Mouse (Mus musculus) CH12.LX (cell line): ENCODE measurements at regions not wholly inside any gene's neighbourhood (a gene's known extent, or its start where the extent isn't known, plus 50 kb on each side); places are given as distances from the start of the nearest gene placed in this dataset.

Source experiments
- DNase-seq: peaks from one replicate; pipeline ENCODE4 v3.0.0-alpha.2; 2013; ENCODE audit errors: extremely low read depth
- H3K27ac ChIP-seq: 2 replicates; pipeline ENCODE4 v1.5.1; 2012; ENCODE audit warnings: low read depth, mild to moderate bottlenecking, control low read depth, moderate library complexity; ENCODE audit not compliant: insufficient read depth
- H3K27me3 ChIP-seq: replicated peaks from 2 replicates; pipeline ENCODE3; 2012; ENCODE audit warnings: inconsistent platforms
- H3K36me3 ChIP-seq, 2 experiments: replicated peaks in 1 of 2; 2 replicates each; pipeline versions ENCODE3 to v1.6.1; 2012; ENCODE audit warnings: inconsistent platforms in 1 of 2, low read length in 1 of 2, mild to moderate bottlenecking in 1 of 2, mixed read lengths in 1 of 2, moderate library complexity in 1 of 2; ENCODE audit not compliant: control insufficient read depth in 1 of 2, insufficient read depth in 1 of 2
- H3K4me1 ChIP-seq, 2 experiments: 2 replicates each; pipeline ENCODE4 v1.6.1; 2012; ENCODE audit warnings: inconsistent platforms in 1 of 2, moderate library complexity in 1 of 2; ENCODE audit not compliant: insufficient read depth in 2 of 2, control insufficient read depth in 1 of 2
- H3K4me2 ChIP-seq: 2 replicates; pipeline ENCODE4 v1.6.1; 2012; ENCODE audit warnings: low read depth, mild to moderate bottlenecking, control low read depth; ENCODE audit not compliant: poor library complexity, insufficient read depth, severe bottlenecking
- H3K4me3 ChIP-seq, 3 experiments: fragments of 150-350 bp in 1 of 3; sonication (generic) in 1 of 3; replicated peaks in 1 of 3; 2 replicates each; pipeline versions ENCODE3 to v1.5.1; 2011 to 2012; ENCODE audit warnings: low read depth in 2 of 3, low read length in 2 of 3, mild to moderate bottlenecking in 2 of 3, moderate library complexity in 2 of 3, control low read depth in 1 of 3, improper control_type of control experiment in 1 of 3, inconsistent platforms in 1 of 3, mixed read lengths in 1 of 3; ENCODE audit not compliant: poor library complexity in 1 of 3
- H3K79me2 ChIP-seq: replicated peaks from 2 replicates; pipeline ENCODE4 v1.6.1; 2012; ENCODE audit warnings: mild to moderate bottlenecking, moderate library complexity; ENCODE audit not compliant: control insufficient read depth, poor library complexity, insufficient read depth, severe bottlenecking; ENCODE audit errors: extremely low read depth
- H3K9ac ChIP-seq: 2 replicates; pipeline ENCODE4 v1.6.1; 2012; ENCODE audit warnings: low read depth, mild to moderate bottlenecking, control low read depth, moderate library complexity; ENCODE audit not compliant: insufficient read depth
- H3K9me3 ChIP-seq: replicated peaks from 2 replicates; pipeline ENCODE3; 2012; ENCODE audit warnings: low read length, inconsistent platforms, mixed read lengths
- BHLHE40 ChIP-seq: IDR thresholded peaks from 2 replicates; pipeline ENCODE4 v1.6.1; 2011; ENCODE audit warnings: mild to moderate bottlenecking, low read depth, low read length, improper control_type of control experiment
- CHD1 ChIP-seq: IDR thresholded peaks from 2 replicates; pipeline ENCODE4 v1.6.1; 2012; ENCODE audit warnings: low read depth, low read length, improper control_type of control experiment, inconsistent platforms
- CHD2 ChIP-seq: IDR thresholded peaks from 2 replicates; pipeline ENCODE4 v1.6.1; 2011; ENCODE audit warnings: low read length, improper control_type of control experiment
- CTCF ChIP-seq, 2 experiments: IDR thresholded peaks in 1 of 2; conservative IDR thresholded peaks in 1 of 2; 2 replicates each; pipeline ENCODE4 v1.5.1; 2011 to 2012; ENCODE audit warnings: low read depth in 2 of 2, low read length in 2 of 2, improper control_type of control experiment in 1 of 2, inconsistent platforms in 1 of 2, mild to moderate bottlenecking in 1 of 2, moderate library complexity in 1 of 2
- E2F4 ChIP-seq: IDR thresholded peaks from 2 replicates; pipeline ENCODE4 v1.6.1; 2011; ENCODE audit warnings: low read depth, low read length, improper control_type of control experiment; ENCODE audit not compliant: insufficient replicate concordance
- ELF1 ChIP-seq: IDR thresholded peaks from 2 replicates; pipeline ENCODE4 v1.6.1; 2014; ENCODE audit warnings: low read depth, mild to moderate bottlenecking, inconsistent platforms, low read length, improper control_type of control experiment
- EP300 ChIP-seq: IDR thresholded peaks from 2 replicates; pipeline ENCODE4 v1.6.1; 2011; ENCODE audit warnings: low read length, improper control_type of control experiment
- ETS1 ChIP-seq: conservative IDR thresholded peaks from 2 replicates; pipeline ENCODE4 v1.6.1; 2012; ENCODE audit warnings: low read depth, mild to moderate bottlenecking, inconsistent platforms, low read length, improper control_type of control experiment, moderate library complexity
- GABPA ChIP-seq: IDR thresholded peaks from 2 replicates; pipeline ENCODE4 v1.6.1; 2012; ENCODE audit warnings: low read depth, low read length, improper control_type of control experiment, inconsistent platforms; ENCODE audit not compliant: insufficient replicate concordance
- HCFC1 ChIP-seq: IDR thresholded peaks from 2 replicates; pipeline ENCODE4 v1.6.1; 2012; ENCODE audit warnings: low read depth, mild to moderate bottlenecking, inconsistent platforms, low read length, improper control_type of control experiment
- IRF4 ChIP-seq: IDR thresholded peaks from 2 replicates; pipeline ENCODE4 v1.6.1; 2014; ENCODE audit warnings: low read depth, mild to moderate bottlenecking, inconsistent platforms, low read length, improper control_type of control experiment
- JUN ChIP-seq: IDR thresholded peaks from 2 replicates; pipeline ENCODE4 v1.6.1; 2011; ENCODE audit warnings: low read depth, mild to moderate bottlenecking, low read length, improper control_type of control experiment, moderate library complexity; ENCODE audit not compliant: insufficient read depth
- JUND ChIP-seq: conservative IDR thresholded peaks from 2 replicates; pipeline ENCODE4 v1.6.1; 2011; ENCODE audit warnings: low read depth, low read length, improper control_type of control experiment
- KAT2A ChIP-seq: IDR thresholded peaks from 2 replicates; pipeline ENCODE4 v1.6.1; 2012; ENCODE audit warnings: low read length, improper control_type of control experiment, inconsistent platforms; ENCODE audit not compliant: insufficient replicate concordance
- MAFK ChIP-seq: IDR thresholded peaks from 2 replicates; pipeline ENCODE4 v1.6.1; 2011; ENCODE audit warnings: low read length, improper control_type of control experiment; ENCODE audit not compliant: insufficient replicate concordance
- MAX ChIP-seq: IDR thresholded peaks from 2 replicates; pipeline ENCODE4 v1.6.1; 2011; ENCODE audit warnings: low read length, improper control_type of control experiment
- MAZ ChIP-seq: IDR thresholded peaks from 2 replicates; pipeline ENCODE4 v1.6.1; 2012; ENCODE audit warnings: low read depth, mild to moderate bottlenecking, inconsistent platforms, low read length, improper control_type of control experiment, moderate library complexity
- MEF2A ChIP-seq: IDR thresholded peaks from 2 replicates; pipeline ENCODE4 v1.6.1; 2014; ENCODE audit warnings: low read depth, mild to moderate bottlenecking, inconsistent platforms, low read length, improper control_type of control experiment, borderline replicate concordance
- MXI1 ChIP-seq: IDR thresholded peaks from 2 replicates; pipeline ENCODE4 v1.6.1; 2011; ENCODE audit warnings: mild to moderate bottlenecking, low read depth, low read length, improper control_type of control experiment
- MYC ChIP-seq: IDR thresholded peaks from 2 replicates; pipeline ENCODE4 v1.6.1; 2011; ENCODE audit warnings: low read depth, mild to moderate bottlenecking, improper control_type of control experiment, low read length
- NELFE ChIP-seq: IDR thresholded peaks from 2 replicates; pipeline ENCODE4 v1.6.1; 2011; ENCODE audit warnings: low read depth, low read length, improper control_type of control experiment
- NRF1 ChIP-seq: IDR thresholded peaks from 2 replicates; pipeline ENCODE4 v1.6.1; 2014; ENCODE audit warnings: low read depth, mild to moderate bottlenecking, inconsistent platforms, low read length, improper control_type of control experiment, moderate library complexity
- PAX5 ChIP-seq: IDR thresholded peaks from 2 replicates; pipeline ENCODE4 v1.6.1; 2012; ENCODE audit warnings: low read length, inconsistent platforms, mixed read lengths
- POLR2A ChIP-seq: IDR thresholded peaks from 2 replicates; pipeline ENCODE4 v1.6.1; 2011; ENCODE audit warnings: low read depth, mild to moderate bottlenecking, improper control_type of control experiment, low read length
- POLR2AphosphoS2 ChIP-seq: IDR thresholded peaks from 2 replicates; pipeline ENCODE4 v1.6.1; 2011; ENCODE audit warnings: low read depth, low read length, improper control_type of control experiment
- RAD21 ChIP-seq: IDR thresholded peaks from 2 replicates; pipeline ENCODE4 v1.6.1; 2011; ENCODE audit warnings: low read depth, mild to moderate bottlenecking, low read length, improper control_type of control experiment, moderate library complexity
- RCOR1 ChIP-seq: conservative IDR thresholded peaks from 2 replicates; pipeline ENCODE4 v1.6.1; 2012; ENCODE audit warnings: low read depth, mild to moderate bottlenecking, inconsistent platforms, low read length, improper control_type of control experiment
- SIN3A ChIP-seq: IDR thresholded peaks from 2 replicates; pipeline ENCODE4 v1.6.1; 2012; ENCODE audit warnings: low read length, improper control_type of control experiment, inconsistent platforms
- SMC3 ChIP-seq: IDR thresholded peaks from 2 replicates; pipeline ENCODE4 v1.6.1; 2011; ENCODE audit warnings: low read depth, low read length, improper control_type of control experiment
- TBP ChIP-seq: conservative IDR thresholded peaks from 2 replicates; pipeline ENCODE4 v1.6.1; 2011; ENCODE audit warnings: low read depth, low read length, improper control_type of control experiment
- TCF12 ChIP-seq: IDR thresholded peaks from 2 replicates; pipeline ENCODE4 v1.6.1; 2014; ENCODE audit warnings: low read depth, mild to moderate bottlenecking, inconsistent platforms, low read length, improper control_type of control experiment
- UBTF ChIP-seq: IDR thresholded peaks from 2 replicates; pipeline ENCODE4 v1.6.1; 2012; ENCODE audit warnings: low read depth, mild to moderate bottlenecking, inconsistent platforms, low read length, improper control_type of control experiment, moderate library complexity
- USF2 ChIP-seq: conservative IDR thresholded peaks from 2 replicates; pipeline ENCODE4 v1.6.1; 2011; ENCODE audit warnings: low read depth, low read length, improper control_type of control experiment
- ZC3H11A ChIP-seq: IDR thresholded peaks from 2 replicates; pipeline ENCODE4 v1.6.1; 2012; ENCODE audit warnings: low read depth, mild to moderate bottlenecking, inconsistent platforms, low read length, improper control_type of control experiment
- ZMIZ1 ChIP-seq: IDR thresholded peaks from 2 replicates; pipeline ENCODE4 v1.6.1; 2012; ENCODE audit warnings: low read depth, mild to moderate bottlenecking, inconsistent platforms, low read length, improper control_type of control experiment
- ZNF384 ChIP-seq: IDR thresholded peaks from 2 replicates; pipeline ENCODE4 v1.6.1; 2012; ENCODE audit warnings: low read depth, low read length, improper control_type of control experiment, inconsistent platforms
- dilution Hi-C: fragments of 300-500 bp; cut with MboI; formaldehyde crosslinking; loops from 2 replicates; pipeline ENCODE4 v1.14.3; 2020; ENCODE audit warnings: low sequenced_read_pairs; ENCODE audit not compliant: extremely low pct_unique_long_range_greater_than_20kb, extremely low pct_ligation_motif_present
- in situ Hi-C: fragments of 300-500 bp; cut with MboI; formaldehyde crosslinking; loops from 3 replicates; pipeline ENCODE4 v1.14.3; 2019; ENCODE audit warnings: low sequenced_read_pairs, low pct_ligation_motif_present, low pct_unique_long_range_greater_than_20kb, mixed read lengths

- in situ Hi-C loops: loop anchor here (25.0 kb wide), 1 partner anchor 746 kb away; no protein-coding TSS in a partner anchor
- dilution Hi-C loops: no loop called here
Measured at GRCm38 (mm10) chr11:45533402-45534056, 318.3 kb upstream of the Clint1 start.

DNA sequence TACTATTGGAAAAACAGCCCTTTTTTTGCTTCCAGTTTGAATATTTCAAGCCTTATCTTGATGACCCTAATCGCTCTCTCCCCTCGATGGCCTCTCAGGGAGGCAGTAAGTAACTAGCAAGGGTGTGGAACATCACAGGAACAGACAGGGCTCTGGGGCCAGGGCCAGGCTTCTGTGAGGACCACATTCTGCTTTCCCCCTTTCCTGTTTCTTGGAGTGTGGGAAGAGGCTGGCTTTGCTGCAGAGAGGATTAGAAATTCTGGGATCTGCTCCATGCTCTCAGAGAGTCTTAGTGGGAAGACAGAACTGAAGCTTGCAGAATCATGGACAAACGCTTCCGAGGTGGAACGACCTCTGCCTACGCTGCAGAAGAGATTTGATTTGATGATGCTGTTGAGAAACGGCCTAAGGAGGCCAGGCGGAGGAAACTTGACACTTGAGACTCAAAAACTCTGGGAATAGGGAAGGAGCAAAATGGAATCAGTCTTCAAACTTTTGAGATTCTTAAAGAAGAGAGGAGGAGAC lies 316.3 kb upstream of the Clint1 start:
- Histone ChIP-seq H3K4me2 (no peak overlapping the region), H3K27ac (no peak overlapping the region), H3K9ac (no peak overlapping the region), H3K9me3 (no peaks in the 10 kb centered on the region), H3K27me3 (no peaks in the 10 kb centered on the region)
- DNase-seq: no peak
- no peak for TF ChIP-seq RAD21
- no peak for TF ChIP-seq UBTF
- no peak for TF ChIP-seq NRF1
- TF ChIP-seq HCFC1: no peak
- no peak for TF ChIP-seq MAZ
- TF ChIP-seq CTCF (conservative IDR thresholded peaks at IDR 0.05 in 1 of 2, IDR thresholded peaks at IDR 0.05 in 1 of 2; ENCODE audit: low read depth in 2 of 2, low read length in 2 of 2): no peak
- no peak for TF ChIP-seq RCOR1
- TF ChIP-seq BHLHE40: no peak
- no peak for TF ChIP-seq POLR2AphosphoS2
- TF ChIP-seq MXI1: no peak
- TF ChIP-seq POLR2A: no peak
- TF ChIP-seq MEF2A: no peak
- TF ChIP-seq ELF1: no peak
- TF ChIP-seq, all 38 proteins: peak for 0
- Histone ChIP-seq H3K4me3 (no peak overlapping the region), H3K36me3 (no peaks in the 10 kb centered on the region), H3K4me1 (peaks cover 0 to 34% of the 10 kb centered on the region in 2 experiments; a peak in 2 of 4 replicates), H3K79me2 (no peaks in the 10 kb centered on the region)
- in situ Hi-C loops: loop anchor here (25.0 kb wide), 1 partner anchor 748 kb away; no protein-coding TSS in a partner anchor
- dilution Hi-C loops: no loop called here

More at GRCm38 (mm10) chr11:45533402-45534056, 318.3 kb upstream of the Clint1 start:
- Histone ChIP-seq H3K4me1 (peaks cover 0 to 24% of the 10 kb centered on the region in 2 experiments; a peak in 2 of 4 replicates), H3K79me2 (no peaks in the 10 kb centered on the region), H3K27ac (no peak overlapping the region), H3K4me2 (no peak overlapping the region), H3K4me3 (no peak overlapping the region), H3K36me3 (no peaks in the 10 kb centered on the region), H3K9me3 (no peaks in the 10 kb centered on the region), H3K27me3 (no peaks in the 10 kb centered on the region), H3K9ac (no peak overlapping the region)
- TF ChIP-seq MXI1: no peak
- no peak for TF ChIP-seq TBP
- no peak for TF ChIP-seq UBTF
- TF ChIP-seq NRF1: no peak
- 0 out of 2 replicates have a peak, but pooled peaks have one; percentile 28 for TF ChIP-seq MAFK
- peak; percentile 38; the same call in 1 of the 2 replicates for TF ChIP-seq ZC3H11A
- TF ChIP-seq MAZ: no peak
- no peak for TF ChIP-seq ZMIZ1
- TF ChIP-seq MYC: peak; percentile 65; the same call in 1 of the 2 replicates
- TF ChIP-seq RCOR1: no peak
- TF ChIP-seq EP300: peak; percentile 80
- TF ChIP-seq TCF12: peak; percentile 59; the same call in 1 of the 2 replicates
- TF ChIP-seq POLR2A: no peak
- TF ChIP-seq SIN3A: no peak
- no peak for TF ChIP-seq NELFE
- TF ChIP-seq KAT2A: no peak
- no peak for TF ChIP-seq E2F4
- no peak for TF ChIP-seq JUND
- TF ChIP-seq HCFC1: 0 out of 2 replicates have a peak, but pooled peaks have one; percentile 14
- peak; percentile 80 to 92 for TF ChIP-seq CTCF (conservative IDR thresholded peaks at IDR 0.05 in 1 of 2, IDR thresholded peaks at IDR 0.05 in 1 of 2; ENCODE audit: low read depth in 2 of 2, low read length in 2 of 2)
- TF ChIP-seq PAX5: no peak
- 0 out of 2 replicates have a peak, but pooled peaks have one; percentile 12 for TF ChIP-seq MEF2A
- TF ChIP-seq SMC3: peak; percentile 71
- no peak for TF ChIP-seq MAX
- 0 out of 2 replicates have a peak, but pooled peaks have one; percentile 16 for TF ChIP-seq BHLHE40
- peak; percentile 84 for TF ChIP-seq ZNF384
- no peak for TF ChIP-seq JUN
- no peak for TF ChIP-seq ELF1
- TF ChIP-seq RAD21: peak; percentile 72
- peak; percentile 21 for TF ChIP-seq IRF4
- no peak for TF ChIP-seq GABPA
- TF ChIP-seq ETS1: peak; percentile 56; the same call in 1 of the 2 replicates
- TF ChIP-seq CHD1: no peak
- no peak for TF ChIP-seq CHD2
- TF ChIP-seq USF2: no peak
- no peak for TF ChIP-seq POLR2AphosphoS2
- DNase-seq: peak; percentile 85
